Mouse (Mus musculus) activated CD4-positive, CD25-positive, alpha-beta regulatory T cell, adult 4 months (primary cell): ENCODE data around the gene Gm10188. TPM values are rescaled to one million over a fixed set of nuclear protein-coding genes. Genes with fewer than 3 reads are reported as not detected.

ENCODE experiments used
- ATAC-seq: one replicate; pipeline ENCODE4 v1.8.0; 2017
- polyA plus RNA-seq, 2 experiments: library from polyadenylated mRNA; unstranded; fragments of 100-300 nt; shearing (Covaris generic); gene quantifications; one replicate each; pipeline ENCODE4 v1.2.1; 2017

The Gm10188 gene
- polyA plus RNA-seq, 2 experiments from 2014 or later: not detected

DNA sequence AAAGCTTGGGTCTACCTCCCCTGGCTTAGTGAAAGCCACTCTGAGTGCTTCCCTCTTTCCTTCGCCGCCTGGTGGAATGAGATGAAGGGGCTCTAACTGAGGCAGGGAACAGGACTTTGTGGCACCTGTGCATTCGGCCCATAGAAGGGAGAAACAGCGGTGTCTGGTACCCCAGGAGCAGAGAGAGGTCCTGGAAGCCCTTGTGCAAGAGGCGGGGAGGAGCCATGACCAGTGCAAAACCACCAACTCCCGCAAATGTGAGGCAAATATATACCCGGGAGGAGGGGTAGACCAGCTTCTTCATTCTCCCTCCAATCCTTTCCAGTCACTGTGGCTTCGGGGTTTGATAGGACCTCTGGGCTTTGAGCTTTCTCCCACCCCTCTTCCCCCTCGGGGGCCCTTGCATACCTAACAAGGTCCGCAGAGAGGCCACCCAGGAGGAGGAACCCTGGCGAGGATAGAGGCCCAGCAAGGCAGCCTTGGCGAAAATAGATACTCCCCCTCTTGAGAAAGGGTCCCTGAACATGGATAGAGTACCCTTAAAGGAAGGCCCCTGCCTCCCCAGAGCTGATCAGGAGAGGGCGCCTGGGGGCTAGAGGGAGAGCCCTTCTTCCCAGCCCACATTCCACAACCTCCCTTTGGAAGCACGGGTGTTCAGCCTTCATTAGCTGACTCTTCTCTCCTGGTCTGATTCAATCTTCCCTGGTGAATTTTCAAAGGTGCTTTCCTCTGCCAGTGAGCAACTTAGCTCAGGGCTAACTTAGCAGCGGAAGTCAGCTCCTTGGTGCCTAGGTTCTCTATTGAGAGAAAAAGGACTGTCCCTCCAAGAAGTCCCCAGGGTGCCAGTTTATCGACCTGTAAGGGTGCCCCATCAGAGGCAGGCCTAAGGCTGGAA lies 37.5 kb downstream of the Gm10188 start:
- no peak for ATAC-seq

DNA sequence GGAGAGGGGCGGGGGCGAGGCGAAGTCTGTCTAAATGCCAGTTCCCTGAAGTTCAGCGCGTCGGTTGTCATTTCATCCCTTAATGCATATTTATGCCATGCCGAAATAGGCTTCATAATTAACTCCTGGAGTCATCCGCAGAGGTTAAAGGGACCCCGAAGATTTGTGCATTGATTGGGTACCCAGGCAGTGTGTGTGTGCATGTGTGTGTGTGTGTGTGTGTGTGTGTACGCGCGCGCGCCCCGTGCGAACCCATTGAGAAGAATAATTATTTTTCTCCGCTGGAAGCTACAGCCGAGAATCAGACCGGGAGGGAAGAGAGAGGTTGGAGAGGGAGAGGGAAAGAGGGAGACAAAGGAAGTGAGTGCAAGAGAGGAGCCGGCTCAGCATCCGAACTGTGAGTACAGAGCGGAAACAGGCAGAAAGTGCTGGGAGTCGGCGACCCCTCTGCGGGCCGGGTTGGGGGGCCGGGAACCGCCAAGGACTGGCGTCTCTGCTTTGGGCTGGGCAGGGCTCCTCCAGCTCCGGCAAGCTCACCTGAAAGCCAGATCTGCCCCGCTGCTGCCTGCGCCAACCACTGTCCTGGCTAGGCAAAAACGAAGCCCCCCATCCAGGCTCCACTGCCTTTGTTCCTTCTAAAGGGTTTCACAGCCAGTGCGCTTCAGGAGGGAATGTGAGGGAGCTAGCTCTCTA lies 38.3 kb downstream of the Gm10188 start, which contains the start of the genes Lemd1 and AC124108.1:
TSS of gene Lemd1 (plus strand) at position 339 of the 693 bp plus-strand sequence.
TSS of gene AC124108.1 (plus strand) at position 365 of the 693 bp plus-strand sequence.
- no peak for ATAC-seq

- ATAC-seq: no peak
Observed at GRCm38 (mm10) chr1:132190621-132191092, 38.9 kb downstream of the Gm10188 start.

DNA sequence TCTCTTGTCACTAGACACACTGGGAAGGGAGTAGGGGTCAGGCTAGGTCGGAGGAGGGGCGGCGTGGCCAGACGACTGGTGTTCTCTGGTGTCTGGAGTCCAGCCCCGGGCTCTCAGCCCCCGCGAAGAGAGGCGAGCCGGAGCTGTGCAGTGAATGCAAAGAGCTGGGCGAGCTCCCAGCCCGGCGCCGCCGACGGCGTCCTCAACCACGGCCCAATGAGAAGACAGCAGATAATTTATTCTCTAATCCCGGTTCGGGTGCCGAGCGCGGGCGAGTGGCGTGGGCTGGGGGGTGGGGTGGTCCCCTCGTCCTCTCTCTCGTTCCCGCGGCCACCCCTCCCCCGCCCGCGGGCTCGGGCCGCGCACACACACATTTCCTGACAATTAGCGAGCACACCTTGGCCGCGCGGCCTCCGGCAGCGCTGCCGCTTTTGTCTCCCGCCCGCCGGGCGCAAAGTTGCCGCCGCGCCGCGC lies 39.5 kb downstream of the Gm10188 start:
- no peak for ATAC-seq

GRCm38 (mm10) chr1:132189231-132189630 lies 40.3 kb downstream of the Gm10188 start:
- no peak for ATAC-seq

DNA sequence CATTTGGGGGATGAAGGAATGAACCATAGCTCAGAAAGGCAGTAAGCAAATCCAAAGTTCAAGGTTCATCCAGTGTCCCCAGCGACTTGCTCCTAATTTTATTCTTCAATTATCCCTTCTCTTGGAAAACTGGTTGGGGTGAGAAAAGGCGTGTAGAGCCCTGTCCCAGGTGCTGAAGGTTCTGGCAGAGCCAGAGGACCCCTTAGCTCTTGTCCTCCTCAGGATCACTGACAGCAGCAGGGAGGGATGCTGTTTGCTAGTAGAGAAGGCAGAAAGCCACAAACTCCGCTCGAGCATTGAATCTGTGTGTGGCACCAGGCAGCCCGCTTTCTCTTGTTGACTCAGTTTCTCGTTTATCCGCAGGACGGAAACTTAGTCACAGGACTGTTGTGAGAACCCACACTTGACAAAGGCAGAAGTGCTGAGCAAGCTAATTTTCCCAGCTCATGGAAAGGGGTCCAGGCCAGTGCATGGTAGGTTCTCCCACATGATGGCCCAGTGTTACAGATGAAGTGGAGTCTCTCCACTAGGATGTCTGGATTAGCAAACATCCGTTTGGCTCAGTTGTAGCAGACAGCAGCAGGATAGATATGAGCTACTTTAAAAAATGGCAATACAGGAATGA lies 41.0 kb downstream of the Gm10188 start:
- no peak for ATAC-seq

DNA sequence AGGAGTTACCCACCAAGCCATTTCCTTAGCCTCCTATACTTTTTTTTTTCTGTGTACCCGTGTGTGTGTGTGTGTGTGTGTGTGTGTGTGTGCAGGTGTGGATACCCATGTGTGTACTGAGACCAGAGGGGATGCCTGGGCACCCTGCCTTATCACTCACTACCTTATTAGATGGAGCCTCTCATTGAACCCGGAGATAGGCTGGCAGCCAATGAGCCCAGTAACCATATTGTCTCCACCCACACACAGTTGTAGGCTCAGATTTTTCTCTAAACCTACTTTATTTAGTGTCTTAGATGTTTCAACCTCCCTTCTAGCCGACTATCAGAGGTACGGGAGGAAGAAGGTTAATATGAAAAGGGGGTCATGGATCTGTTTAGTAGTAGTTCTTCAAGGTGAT lies 43.3 kb downstream of the Gm10188 start:
- ATAC-seq: no peak

Other genes with a start within 250 kb of the Gm10188 start
- gene Elk4, start 222.2 kb downstream of the Gm10188 start, polyA plus RNA-seq: 10 to 100 TPM; 62.3 to 71.4 TPM
- 10 to 100 TPM; 39.0 to 45.4 TPM for gene Mfsd4a, start 161.7 kb downstream of the Gm10188 start, polyA plus RNA-seq
- not detected for gene Cdk18, start 90.1 kb downstream of the Gm10188 start, polyA plus RNA-seq
- not detected for gene Lemd1, start 38.3 kb downstream of the Gm10188 start, polyA plus RNA-seq
- not detected for gene AC124108.1, start 38.3 kb downstream of the Gm10188 start, polyA plus RNA-seq
- not detected for gene Klhdc8a, start 68.9 kb upstream of the Gm10188 start, polyA plus RNA-seq
- 1 to 10 TPM; 2.0 TPM for gene Nuak2, start 86.4 kb upstream of the Gm10188 start, polyA plus RNA-seq
- gene Tmcc2, start 161.5 kb upstream of the Gm10188 start, polyA plus RNA-seq: 1 to 10 TPM in 1 of 2 experiments, under 1 TPM in 1; 0.54 to 1.6 TPM
- gene Dstyk, start 187.8 kb upstream of the Gm10188 start, polyA plus RNA-seq: 1 to 10 TPM; 4.0 to 4.3 TPM
- 10 to 100 TPM; 29.0 to 30.0 TPM for gene Rbbp5, start 247.6 kb upstream of the Gm10188 start, polyA plus RNA-seq